Mouse (Mus musculus): ENCODE measurements around the gene Anapc10. TPM values are rescaled to one million over a fixed set of nuclear protein-coding genes. Genes with fewer than 3 reads are reported as not detected.
"Not testable (repeated sequence)": the region's sequence is repeated elsewhere in the genome, so short reads cannot be mapped to it uniquely, and the experiment has no call there.

The Anapc10 gene
- 1 to 10 TPM; 8.0 to 8.4 TPM for total RNA-seq (2021)

DNA sequence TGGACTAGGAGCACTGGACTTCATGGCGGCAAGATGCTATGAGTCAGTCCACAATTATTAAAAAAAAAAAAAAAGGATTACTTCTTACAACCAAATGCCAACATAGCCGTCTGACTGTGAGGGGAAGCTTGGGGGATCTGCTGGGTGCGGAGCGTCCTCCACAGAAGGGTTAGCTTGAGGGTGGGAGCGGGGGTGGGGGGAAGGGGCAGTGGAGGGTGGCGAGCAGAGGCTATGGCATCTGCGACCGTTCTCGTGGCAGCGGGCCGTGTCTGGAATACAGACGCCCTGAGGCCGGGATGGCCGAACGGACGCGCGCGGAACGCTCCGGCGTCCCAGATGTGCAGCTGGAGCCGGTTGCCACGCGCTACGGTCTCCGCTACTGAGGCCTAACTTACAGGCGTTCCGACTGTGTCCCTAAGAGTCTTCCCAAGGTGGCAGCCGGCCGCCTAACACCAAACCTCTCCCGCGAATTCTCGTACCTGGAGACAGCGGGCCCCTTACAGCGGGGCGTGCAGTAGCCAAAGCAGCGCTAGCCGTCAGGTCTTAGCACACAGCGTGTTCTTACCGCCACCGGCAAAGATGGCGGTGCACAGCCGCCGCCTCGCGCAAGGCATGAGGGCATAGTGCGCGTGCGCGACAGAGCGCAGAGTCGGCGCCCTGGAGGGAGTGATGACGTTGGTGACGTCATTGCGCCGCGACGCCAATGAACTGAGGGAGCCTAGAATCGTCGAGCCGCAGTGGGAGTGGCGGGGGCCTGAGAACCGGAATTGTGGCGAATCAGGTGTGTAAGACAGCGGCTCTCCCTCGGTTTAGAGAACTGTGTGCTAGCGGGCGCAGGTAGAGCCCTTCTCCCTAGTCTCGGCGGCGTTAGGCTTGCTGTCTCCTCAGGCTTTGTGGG lies at the start of gene Anapc10, which contains the start of gene Abce1:
TSS of gene Anapc10 (plus strand) at position 757 of the 898 bp plus-strand sequence.
TSS of gene Abce1 (minus strand) at position 677 of the 898 bp plus-strand sequence.
- peak; percentile 99 for DNase-seq

DNA sequence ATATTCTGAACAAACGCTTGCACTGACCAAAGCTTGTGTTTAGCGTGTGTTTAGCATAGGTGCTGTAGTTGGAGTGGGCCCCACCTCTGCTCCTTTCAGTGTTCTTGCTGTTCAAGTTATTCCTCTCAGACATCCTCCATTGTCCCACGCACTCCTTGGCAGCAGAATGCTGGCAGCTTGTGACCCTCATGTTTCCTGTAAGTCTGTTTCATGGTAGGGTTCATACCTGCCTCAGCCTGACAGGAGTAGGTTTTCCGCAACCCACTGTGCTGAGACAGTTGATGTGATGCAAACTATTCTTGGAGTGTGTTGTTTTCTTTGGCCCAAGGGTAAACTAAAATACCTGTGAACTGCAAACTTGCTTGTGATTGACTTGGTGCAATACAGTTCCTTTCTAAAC lies 35.2 kb upstream of the Anapc10 start:
- DNase-seq, result no peak

DNA sequence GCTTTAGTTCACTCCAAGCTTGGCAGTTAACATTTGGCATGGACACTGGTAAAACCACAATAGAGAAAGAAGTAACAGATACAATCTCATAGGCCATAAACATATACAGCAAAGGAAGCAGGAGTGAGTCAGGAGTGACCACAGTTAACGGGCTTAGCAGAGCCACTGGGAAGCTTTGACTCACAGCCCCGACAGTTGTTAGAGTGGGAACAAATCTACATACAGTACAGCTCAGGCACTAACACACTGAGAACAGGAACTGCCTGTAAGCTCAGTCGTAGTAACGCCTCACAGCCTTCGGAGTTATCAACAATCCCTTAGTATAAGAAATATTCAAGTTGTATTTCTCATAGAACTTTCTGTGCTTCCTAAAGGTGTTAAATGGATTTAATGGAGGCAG lies 32.6 kb upstream of the Anapc10 start:
- no peak for DNase-seq

DNA sequence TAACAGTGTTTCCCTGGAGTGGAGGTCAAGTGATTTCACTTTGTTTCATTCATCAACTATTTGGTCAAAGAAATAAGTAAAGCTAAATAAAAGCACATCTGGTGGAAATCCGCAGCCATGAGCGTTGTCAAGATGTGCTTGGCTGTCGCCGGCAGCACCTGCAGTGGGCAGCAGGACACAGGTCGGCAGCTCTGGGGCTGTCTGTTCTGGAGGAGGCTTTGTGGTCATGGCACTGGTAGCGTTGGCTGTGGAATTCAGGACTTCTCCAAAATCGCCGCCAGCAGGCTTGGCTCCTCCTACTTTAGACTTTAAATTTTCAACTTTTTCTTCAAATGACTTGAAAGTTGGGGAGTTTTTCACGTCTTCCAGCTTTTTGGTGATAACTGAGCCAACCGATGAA lies 31.5 kb upstream of the Anapc10 start:
- not testable (repeated sequence) for DNase-seq

DNA sequence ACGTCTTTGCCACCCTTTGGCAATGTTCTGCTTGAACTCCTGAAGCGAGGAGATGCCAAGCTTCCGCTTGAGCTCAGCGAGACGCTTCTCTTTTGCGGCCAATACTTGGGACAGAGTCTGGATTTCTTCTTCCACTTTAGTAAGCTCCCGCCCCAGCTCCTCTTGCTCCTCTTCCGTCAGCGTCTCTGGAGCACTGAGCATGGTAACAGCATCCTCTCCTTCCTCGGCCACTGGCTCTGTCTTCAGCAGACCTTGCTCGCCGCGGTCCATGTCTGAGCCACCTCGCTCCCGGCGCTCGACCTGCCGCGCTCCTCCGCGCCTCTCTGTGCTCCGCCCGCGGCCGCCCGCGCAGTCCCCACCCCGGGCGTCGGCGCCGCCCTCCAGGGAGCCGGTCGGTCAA lies 31.1 kb upstream of the Anapc10 start:
- peak; percentile 23 for DNase-seq

DNA sequence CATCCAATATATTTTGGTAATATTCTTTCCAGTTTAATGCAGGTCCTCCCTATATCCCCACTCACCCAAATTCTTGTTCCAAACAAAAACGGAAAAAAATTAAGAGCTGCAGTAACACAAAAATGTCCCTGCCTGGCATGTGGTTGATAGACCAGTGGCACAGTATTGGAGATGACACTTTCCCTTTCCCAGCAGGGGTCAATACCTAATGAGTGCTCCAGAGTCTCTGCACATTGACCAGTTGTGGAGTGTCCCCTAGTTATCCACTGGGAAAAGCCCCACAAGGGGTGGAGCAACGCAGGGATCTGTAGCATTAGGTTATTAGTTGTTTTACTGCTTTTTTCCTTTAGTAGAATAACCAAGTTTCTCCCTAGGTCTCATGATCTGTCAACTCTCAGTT lies 30.7 kb upstream of the Anapc10 start:
- no peak for DNase-seq

DNA sequence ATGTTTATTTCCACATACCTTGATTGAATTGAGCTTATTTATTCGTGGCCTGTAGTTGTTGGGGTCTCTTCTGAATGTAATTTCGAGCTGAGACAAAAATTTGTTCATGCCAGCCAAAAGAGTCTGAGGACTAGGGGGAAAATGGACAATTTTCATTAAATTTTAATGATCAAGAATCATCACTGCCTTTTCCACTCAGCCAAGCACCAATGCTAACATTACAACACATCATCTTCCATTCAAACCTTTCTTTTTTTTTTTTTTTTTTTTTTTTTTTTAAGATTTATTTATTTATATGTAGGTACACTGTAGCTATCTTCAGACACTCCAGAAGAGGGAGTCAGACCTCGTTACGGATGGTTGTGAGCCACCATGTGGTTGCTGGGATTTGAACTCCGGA lies 25.7 kb upstream of the Anapc10 start:
- not testable (repeated sequence) for DNase-seq

DNA sequence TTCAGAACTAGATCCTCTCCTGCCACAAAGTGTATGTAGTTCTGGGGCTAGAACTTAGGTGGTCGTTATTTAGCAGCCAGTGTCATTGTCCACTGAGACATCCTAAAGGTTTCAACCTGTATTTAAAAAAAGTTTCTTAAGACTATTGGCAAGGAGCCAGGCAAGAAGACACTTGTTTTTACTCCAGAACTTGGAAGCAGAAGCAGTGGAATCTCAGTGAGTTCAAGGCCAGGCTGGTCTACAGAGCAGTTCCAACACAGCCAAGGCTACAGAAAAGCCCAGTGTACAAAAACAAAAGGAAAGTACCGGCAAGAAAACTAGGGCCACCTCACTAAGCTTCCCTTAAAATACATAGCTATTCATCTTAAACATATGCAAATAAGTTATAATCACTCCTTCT lies 19.1 kb upstream of the Anapc10 start:
- no peak for DNase-seq

DNA sequence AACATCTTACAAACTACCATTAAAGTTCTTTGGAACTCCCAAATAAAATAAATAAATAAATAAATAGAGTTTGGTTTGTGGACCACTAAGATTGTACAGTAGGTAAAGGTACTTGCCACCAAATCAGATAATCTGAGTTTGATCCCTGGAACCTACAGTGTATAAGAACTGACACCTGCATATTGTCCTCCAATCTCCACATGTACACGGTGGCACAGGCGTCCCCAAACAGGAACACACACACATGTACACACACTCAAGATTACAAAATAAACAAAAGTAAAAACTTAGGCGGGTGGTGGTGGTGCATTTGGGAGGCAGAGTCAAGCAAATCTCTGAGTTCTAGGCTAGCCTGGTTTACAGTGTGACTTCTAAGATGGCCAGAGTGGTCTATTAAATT lies 4.9 kb upstream of the Anapc10 start:
- DNase-seq, result no peak

DNA sequence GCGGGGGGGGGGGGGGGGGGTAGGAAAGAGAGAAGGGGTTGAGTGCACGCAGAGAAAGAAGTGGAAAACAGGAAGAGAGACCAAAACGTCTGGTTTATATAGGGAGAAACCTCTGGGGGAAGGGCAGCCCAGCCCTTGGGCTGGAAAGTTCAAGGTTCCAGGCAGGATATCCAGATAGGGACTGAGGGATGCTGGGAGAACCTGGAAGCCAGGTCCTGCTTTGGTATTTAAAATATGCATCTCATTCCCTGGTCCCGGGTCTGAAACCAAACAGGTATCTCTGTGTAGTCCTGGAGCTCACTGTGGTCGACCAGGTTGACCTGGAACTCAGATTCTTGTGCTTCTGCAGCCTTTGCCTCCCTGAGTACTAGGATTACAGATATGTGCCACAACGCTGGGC lies 1.1 kb downstream of the Anapc10 start:
- DNase-seq, result no peak

DNA sequence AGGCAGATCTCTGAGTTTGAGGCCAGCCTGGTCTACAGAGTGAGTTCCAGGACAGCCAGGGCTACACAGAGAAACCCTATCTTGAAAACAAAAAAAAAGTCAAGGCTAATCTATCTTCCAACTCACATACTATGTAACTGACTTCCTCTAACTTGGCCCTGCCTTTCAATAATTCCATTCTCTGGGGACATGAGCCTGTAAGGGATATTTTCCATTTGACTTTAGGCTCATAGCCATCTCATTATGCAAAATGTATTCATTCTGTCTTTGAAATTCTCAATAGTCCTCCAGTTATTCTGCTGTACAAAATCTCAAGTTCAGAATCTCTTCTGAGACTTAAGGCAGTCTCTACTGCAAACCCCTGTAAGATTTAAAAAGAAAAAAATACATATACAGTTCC lies 9.9 kb downstream of the Anapc10 start:
- no peak for DNase-seq

DNA sequence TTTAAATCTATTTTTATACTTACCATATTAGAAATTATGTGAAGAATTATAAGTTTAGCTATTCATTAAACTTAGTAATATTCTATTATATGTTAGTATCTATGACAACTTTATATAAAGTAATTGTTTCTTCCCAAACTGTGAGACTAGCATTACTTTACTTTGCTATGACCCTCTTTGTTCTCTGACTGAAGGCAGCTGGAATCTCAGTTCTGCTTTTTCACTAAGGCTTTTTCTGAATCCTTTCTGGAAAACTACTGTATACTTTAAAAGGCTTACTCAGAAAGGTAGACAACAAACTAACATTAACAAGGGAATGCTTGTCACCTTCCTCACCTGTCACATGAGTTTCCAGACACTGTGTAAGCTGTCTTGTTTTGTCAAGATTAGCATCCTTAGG lies 11.7 kb downstream of the Anapc10 start:
- DNase-seq, result no peak

DNA sequence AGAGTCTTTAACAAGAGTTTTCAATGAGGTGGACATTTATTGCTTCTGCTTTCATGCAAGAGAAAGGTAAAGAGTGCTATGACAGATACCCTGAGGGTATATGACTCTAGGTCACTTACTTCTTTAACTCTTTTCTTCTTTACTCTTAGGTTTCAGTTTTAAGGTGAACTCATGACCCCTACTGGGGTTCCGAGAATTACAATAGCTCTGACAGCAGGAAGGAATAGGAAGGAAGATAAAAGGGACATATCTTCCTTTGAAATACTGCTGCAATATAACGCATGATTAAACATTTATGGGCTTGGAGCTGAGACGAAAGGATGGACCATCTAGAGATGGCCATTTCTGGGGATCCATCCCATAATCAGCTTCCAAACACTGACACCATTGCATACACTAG lies 13.0 kb downstream of the Anapc10 start:
- DNase-seq, result no peak

DNA sequence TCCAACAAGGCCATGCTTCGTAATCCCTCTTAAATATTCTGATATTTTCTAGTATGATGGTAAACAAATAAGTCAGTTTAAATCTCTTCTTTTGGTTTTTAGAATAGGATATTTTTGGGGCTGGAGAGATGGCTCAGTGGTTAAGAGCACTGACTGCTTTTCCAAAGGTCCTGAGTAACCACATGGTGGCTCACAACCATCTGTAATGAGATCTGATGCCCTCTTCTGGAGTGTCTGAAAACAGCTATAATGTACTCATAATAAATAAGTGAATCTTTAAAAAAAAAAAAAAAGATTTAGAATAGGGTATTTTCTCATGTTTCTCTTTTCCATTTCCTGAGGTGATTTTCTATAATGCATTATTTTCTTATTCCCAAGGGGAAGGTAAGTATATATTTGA lies 16.3 kb downstream of the Anapc10 start:
- no peak for DNase-seq

DNA sequence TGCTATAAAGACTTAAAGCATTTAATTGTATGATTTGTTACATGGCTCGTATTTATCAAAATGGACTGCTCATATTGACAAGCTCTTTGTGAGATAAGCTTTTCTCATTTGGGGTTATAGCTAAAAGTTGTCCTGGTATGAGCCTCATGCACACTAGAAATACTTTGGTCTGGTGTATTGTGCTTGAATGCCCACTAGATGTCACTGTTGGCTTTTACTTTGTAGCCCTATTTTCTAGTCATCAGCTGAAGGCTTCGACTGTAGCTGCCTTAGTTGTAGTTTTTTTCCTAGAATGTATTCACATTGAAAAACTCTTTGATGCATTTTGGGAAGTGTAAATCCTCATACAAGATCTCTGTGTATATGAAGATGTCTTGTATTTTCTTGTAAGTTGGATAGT lies 22.7 kb downstream of the Anapc10 start:
- peak; percentile 17 for DNase-seq

DNA sequence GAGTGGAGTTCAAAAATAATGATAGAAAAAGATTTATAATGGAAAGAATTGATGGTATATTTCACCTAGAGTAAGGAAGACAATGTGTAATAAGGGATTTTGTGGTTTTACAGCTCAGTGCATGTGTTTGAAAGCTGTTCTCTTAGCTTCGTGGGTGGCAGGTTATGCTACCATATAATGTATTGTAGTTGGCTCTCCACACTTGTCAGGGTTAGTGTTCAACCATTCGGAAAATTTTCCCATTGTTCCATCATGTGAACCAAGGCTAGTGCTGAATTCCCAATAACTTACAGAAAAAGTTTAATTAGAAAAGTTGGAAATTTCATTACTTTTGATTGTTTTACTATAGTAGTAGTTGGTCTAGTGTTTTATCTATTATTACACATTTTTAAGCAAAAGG lies 36.6 kb downstream of the Anapc10 start:
- no peak for DNase-seq

DNA sequence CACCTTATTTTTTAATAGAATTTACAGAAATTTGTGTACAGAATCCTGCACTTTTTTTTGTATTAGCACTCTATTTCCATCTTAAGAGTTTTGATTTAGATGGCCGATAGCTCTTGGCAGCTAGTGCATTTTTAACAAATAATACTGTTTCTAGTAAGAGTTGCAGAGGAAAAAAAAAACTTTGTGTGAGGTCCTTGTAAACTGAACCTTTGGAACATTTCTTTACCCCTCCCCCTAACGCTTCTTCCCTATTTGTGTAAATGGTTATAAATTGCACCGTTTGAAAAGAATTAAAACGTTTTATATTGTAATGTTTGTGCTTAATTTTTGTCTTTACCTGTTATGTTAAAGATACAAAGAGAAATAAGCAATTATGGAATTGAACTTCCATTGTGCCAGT lies 37.0 kb downstream of the Anapc10 start:
- no peak for DNase-seq

DNA sequence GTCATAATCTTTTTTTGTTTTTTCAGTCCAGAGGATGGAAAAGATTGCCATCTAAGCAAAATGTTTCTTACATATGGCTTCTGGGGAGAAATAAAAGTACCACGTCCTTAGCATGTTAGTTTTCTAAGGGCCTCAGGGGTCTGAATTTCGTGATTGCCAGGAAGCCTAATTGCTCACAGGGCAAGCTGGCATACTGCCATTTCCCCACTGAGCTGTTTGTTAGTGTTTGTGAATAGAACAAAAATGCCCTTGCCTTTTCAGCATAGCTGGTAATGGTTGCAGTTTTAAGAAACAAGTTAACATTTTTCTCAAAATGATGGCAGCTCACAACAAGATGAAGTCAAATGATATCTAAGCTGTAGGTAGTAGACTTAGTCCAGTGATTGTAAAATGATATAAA lies 38.7 kb downstream of the Anapc10 start:
- DNase-seq, result peak; percentile 12

DNA sequence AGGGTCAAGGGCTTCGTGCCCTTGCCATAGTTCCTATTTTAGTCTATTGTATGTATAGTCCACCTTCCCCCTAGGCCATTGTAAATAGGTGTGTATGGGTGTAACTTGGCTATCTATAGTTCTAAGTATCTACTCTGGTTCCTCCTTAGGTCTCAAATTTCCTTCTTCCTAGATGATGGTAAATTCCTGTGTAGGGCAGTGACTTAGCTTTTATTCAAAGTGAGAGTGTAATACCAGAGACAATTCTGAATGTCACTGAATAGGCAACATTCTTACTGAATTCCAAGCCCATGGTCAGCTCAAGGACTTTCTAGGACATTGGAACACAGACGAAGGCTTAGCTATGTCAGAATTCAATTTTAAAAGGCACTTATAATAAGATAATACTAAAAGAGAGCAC lies 83.3 kb downstream of the Anapc10 start:
- DNase-seq, result not testable (repeated sequence)

DNA sequence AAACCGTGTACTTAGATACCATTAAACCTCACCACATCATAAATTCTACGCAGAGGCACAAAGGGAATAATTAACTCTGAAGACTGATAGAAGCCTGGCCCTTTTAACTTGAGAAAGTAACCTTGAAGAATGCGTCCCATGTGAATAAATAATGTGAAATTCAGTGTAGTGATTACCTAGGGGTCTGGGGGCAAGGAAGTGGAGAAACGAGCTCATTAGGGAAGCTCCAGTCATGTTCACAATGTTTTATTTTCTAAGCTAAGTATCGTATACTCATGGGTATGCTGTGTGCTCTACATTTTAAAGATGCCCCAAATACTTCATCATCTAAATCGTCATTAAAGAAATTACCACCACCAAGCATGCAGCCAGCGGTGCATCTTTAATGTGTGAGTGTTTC lies 85.1 kb downstream of the Anapc10 start:
- DNase-seq, result no peak

DNA sequence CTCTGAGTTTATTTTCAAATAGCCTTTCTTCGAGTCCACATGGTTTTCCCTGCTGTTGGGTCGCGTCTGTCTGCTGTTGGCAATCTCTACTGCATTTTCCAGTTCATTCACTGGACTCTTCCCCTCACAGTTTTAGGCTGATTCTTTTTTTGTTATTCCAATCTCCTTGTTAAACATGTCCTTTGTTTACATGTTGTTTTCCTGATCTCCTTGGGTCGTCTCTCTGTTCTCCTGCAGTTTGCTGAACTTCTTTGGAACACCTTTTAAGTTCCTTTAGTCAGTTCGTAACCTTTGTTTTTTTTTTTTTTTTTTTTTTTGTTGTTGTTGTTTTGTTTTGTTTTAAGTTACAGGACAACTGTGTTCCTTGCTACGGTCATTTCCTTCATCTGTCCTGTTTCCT lies 92.9 kb downstream of the Anapc10 start:
- no peak for DNase-seq

DNA sequence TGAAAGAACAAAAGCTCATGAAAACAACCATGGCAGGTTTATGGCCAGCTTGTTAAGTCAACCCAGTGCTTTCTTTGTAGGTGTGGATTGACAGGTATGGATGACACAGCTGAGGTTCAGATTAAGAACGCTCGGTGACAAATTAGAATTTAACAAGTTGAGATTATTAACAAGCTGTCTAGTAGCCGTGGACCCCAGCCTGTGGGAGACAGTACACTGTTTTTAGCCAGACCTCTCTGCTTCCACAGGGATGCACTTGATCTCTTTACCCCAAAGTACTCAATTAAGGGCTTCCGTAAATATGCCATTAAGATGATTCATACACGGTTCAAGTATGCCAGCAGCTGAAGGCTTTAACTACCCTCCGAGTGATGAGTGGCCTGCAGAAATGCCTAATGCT lies 95.4 kb downstream of the Anapc10 start:
- no peak for DNase-seq

DNA sequence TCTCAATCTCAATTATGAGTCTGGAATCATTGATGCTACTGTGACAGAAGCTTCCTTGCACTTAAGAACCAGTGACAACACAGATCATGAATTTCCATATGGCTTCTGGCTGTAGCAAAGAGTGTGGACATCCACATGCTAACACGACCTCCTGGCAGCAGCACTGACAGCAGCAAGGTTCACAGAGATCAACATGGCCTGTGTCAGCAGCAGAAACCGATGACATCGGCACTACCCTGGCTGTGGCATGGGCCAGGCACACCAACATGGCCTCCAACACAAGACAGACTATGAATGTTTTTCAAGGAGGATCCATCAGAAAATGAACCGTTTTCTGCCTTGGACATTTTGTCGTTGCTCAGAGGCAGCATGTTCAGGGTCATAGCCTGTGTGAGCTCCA lies 114.9 kb downstream of the Anapc10 start:
- no peak for DNase-seq

Measured in heart, postnatal 4 days (tissue).